Mouse (Mus musculus): Measurements from ENCODE around the gene Zfp597. TPM values are rescaled to one million over a fixed set of nuclear protein-coding genes. Genes with fewer than 3 reads are reported as not detected.

Zfp597 gene
- polyA plus RNA-seq, 1 experiment from 2014 or later = 9.5 TPM

DNA sequence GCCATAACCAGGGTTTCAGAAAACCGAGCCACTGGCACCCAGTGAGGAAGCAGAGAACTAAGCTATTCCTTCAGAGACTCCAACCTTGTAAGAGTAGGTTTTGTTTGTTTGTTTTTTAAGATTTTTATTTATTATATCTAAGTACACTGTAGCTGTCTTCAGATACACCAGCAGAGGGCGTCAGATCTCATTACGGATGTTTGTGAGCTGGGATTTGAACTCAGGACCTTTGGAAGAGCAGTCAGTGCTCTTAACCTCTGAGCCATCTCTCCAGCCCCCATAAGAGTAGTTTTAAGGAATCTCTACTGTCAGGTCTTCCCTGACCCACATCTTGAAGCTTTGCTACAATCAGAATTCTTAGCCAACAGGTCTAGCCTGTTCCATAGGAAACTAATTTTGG is 35.9 kb downstream of the Zfp597 start:
- Histone ChIP-seq H3K9ac (ENCODE audit: low read depth, low read length) (no peak overlapping the region), H3K9me3 (ENCODE audit: control insufficient read depth, low read length) (no peaks in the 10 kb centered on the region), H3K27ac (ENCODE audit: low read depth, low read length) (no peak overlapping the region), H3K4me2 (replicated peaks; ENCODE audit: low read depth, low read length) (no peak overlapping the region), H3K27me3 (ENCODE audit: control insufficient read depth, insufficient read depth, low read length) (no peaks in the 10 kb centered on the region), H3K4me3 (ENCODE audit: low read depth, low read length) (no peak overlapping the region), H3K4me1 (replicated peaks; ENCODE audit: control insufficient read depth, insufficient read depth, low read length) (no peaks in the 10 kb centered on the region), H3K36me3 (ENCODE audit: control insufficient read depth, insufficient read depth, low read length) (no peaks in the 10 kb centered on the region)
- DNase-seq (ENCODE audit: low spot score) (no peak), ATAC-seq (ENCODE audit: low FRiP score) (no peak)
- WGBS = 72% methylated on average over 3 of the region's 3 CpGs

DNA sequence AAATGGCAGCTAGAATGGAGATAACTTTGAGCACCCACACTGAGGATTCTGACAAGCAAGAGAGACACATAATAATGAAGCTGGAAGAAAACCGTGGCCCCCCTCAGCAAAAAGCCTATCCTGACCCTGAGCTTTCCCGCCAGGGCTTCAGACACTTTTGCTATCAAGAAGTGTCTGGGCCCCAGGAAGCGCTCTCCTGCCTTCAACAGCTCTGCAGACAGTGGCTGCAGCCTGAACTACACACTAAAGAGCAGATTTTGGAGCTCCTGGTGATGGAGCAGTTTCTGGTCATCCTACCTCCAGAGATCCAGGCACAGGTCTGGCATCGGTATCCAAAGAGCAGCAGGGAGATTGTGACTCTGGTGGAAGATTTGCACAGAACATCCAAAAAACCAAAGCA is 36.5 kb downstream of the Zfp597 start:
- no peaks in the 10 kb centered on the region for H3K27me3 ChIP-seq (ENCODE audit: control insufficient read depth, insufficient read depth, low read length)
- H3K4me1 ChIP-seq (replicated peaks; ENCODE audit: control insufficient read depth, insufficient read depth, low read length) = 0 out of 2 replicates have a peak, but pooled peaks cover under 1% of the 10 kb centered on the region
- H3K9ac ChIP-seq (ENCODE audit: low read depth, low read length) = peak overlapping the region; percentile 66; the same call in 1 of the 2 replicates
- H3K27ac ChIP-seq (ENCODE audit: low read depth, low read length) = no peak overlapping the region
- DNase-seq (ENCODE audit: low spot score) = no peak
- no peaks in the 10 kb centered on the region for H3K9me3 ChIP-seq (ENCODE audit: control insufficient read depth, low read length)
- ATAC-seq (ENCODE audit: low FRiP score) = no peak
- peak overlapping the region; percentile 63; the same call in 1 of the 2 replicates for H3K4me3 ChIP-seq (ENCODE audit: low read depth, low read length)
- peak overlapping the region; percentile 50; the same call in 1 of the 2 replicates for H3K4me2 ChIP-seq (replicated peaks; ENCODE audit: low read depth, low read length)
- WGBS = 71% methylated on average over 4 of the region's 4 CpGs
- no peaks in the 10 kb centered on the region for H3K36me3 ChIP-seq (ENCODE audit: control insufficient read depth, insufficient read depth, low read length)

DNA sequence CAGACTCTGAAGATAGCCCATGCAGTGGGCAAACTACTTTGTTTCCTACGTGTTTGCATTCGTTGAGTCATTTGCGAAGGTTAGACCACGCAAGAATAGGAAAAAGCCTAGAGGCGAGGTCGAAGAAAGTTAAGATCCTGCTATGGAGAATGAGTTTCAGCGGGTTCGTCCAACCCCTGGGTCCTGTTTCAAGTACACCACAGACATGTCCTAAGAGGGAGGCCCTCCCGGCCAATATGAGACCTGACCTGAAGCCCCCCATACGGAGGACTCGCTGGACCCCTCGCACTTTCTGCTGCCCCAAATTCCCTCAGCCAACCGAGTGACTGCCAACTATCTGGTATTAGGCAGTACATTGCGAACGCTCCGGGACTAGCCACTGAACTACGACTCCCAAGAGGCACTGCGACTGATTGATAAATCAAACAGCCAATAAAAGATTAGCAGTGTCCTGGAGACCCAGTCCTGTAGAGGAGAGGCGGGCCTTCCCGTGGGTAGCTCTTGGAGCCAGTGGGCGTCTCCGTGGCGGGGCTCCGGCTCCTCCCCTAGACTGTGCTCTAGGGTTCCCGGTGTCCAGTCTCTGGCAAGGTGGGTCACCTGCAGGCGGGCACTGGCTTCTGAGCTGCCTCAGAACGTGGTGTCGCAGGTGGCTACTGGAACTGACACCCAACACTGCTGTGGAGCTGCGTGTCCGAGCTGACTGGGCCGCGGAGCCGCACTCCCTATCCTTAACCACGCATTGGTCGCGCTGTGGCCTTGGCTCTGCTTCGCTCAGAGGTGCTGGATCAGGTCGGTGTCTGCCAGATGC is 37.4 kb downstream of the Zfp597 start, which contains the start of gene Zfp174:
Zfp174 (plus strand) TSS at position 558 of the 808 bp plus-strand sequence.
- H3K36me3 ChIP-seq (ENCODE audit: control insufficient read depth, insufficient read depth, low read length) = no peaks in the 10 kb centered on the region
- no peaks in the 10 kb centered on the region for H3K27me3 ChIP-seq (ENCODE audit: control insufficient read depth, insufficient read depth, low read length)
- 4% methylated on average over 38 of the region's 38 CpGs for WGBS
- no peaks in the 10 kb centered on the region for H3K9me3 ChIP-seq (ENCODE audit: control insufficient read depth, low read length)
- 0 out of 2 replicates have a peak, but pooled peaks cover 2% of the 10 kb centered on the region for H3K4me1 ChIP-seq (replicated peaks; ENCODE audit: control insufficient read depth, insufficient read depth, low read length)
- H3K27ac ChIP-seq (ENCODE audit: low read depth, low read length) = no peak within 1 kb of the TSS
- peak within 1 kb of the TSS; percentile 63 for H3K4me3 ChIP-seq (ENCODE audit: low read depth, low read length)
- peak within 1 kb of the TSS; percentile 50 for H3K4me2 ChIP-seq (replicated peaks; ENCODE audit: low read depth, low read length)
- ATAC-seq (ENCODE audit: low FRiP score) = peak; percentile 99
- DNase-seq (ENCODE audit: low spot score) = peak; percentile 95
- H3K9ac ChIP-seq (ENCODE audit: low read depth, low read length) = peak within 1 kb of the TSS; percentile 66

DNA sequence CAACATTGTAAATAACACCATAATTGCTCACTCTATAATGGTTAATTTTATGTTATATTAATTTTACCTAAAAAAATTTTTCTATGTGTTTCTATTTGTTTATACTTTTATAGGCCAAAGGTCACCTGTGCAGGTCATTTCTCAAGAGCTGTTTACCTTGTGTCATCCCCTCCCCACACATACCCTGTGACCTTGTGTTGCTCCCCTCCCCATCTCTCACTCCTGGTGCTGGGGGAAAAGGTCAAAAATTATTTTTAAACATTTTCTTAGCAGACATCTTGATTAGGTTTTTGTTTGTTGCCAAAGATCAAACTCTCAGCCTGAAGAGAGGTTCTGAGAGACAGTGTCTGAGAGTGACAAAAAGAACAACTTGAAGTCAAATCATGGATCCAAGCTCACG is 40.6 kb downstream of the Zfp597 start:
- H3K27me3 ChIP-seq (ENCODE audit: control insufficient read depth, insufficient read depth, low read length) = no peaks in the 10 kb centered on the region
- no peaks in the 10 kb centered on the region for H3K36me3 ChIP-seq (ENCODE audit: control insufficient read depth, insufficient read depth, low read length)
- no peak overlapping the region for H3K9ac ChIP-seq (ENCODE audit: low read depth, low read length)
- 68% methylated on average over 1 of the region's 1 CpGs for WGBS
- H3K27ac ChIP-seq (ENCODE audit: low read depth, low read length) = no peak overlapping the region
- no peak overlapping the region for H3K4me3 ChIP-seq (ENCODE audit: low read depth, low read length)
- DNase-seq (ENCODE audit: low spot score) = no peak
- no peaks in the 10 kb centered on the region for H3K9me3 ChIP-seq (ENCODE audit: control insufficient read depth, low read length)
- ATAC-seq (ENCODE audit: low FRiP score) = no peak
- H3K4me1 ChIP-seq (replicated peaks; ENCODE audit: control insufficient read depth, insufficient read depth, low read length) = 0 out of 2 replicates have a peak, but pooled peaks cover 2% of the 10 kb centered on the region
- no peak overlapping the region for H3K4me2 ChIP-seq (replicated peaks; ENCODE audit: low read depth, low read length)

DNA sequence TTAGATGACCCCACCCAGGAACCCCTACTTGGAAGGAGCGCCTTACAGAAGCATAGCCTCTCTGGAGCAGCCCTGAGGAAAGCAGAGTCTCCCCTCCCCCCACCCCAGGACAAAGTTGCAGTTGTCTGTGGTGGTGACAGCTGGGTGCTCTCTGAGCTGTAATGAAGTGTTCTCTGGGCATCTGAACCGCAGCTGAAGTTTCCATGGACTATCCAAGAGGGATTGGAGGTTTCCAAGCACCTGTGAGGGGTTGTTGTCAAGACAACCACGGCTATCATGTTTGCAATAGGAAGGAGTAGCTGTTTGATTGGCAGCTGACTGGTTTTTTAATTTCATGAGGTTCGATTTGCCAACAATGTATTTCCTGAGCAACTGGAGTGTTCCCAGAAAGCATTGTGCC is 41.4 kb downstream of the Zfp597 start:
- Histone ChIP-seq H3K36me3 (ENCODE audit: control insufficient read depth, insufficient read depth, low read length) (no peaks in the 10 kb centered on the region), H3K27ac (ENCODE audit: low read depth, low read length) (no peak overlapping the region), H3K4me2 (replicated peaks; ENCODE audit: low read depth, low read length) (no peak overlapping the region), H3K9me3 (ENCODE audit: control insufficient read depth, low read length) (no peaks in the 10 kb centered on the region), H3K9ac (ENCODE audit: low read depth, low read length) (no peak overlapping the region), H3K27me3 (ENCODE audit: control insufficient read depth, insufficient read depth, low read length) (no peaks in the 10 kb centered on the region), H3K4me1 (replicated peaks; ENCODE audit: control insufficient read depth, insufficient read depth, low read length) (0 out of 2 replicates have a peak, but pooled peaks cover 2% of the 10 kb centered on the region), H3K4me3 (ENCODE audit: low read depth, low read length) (no peak overlapping the region)
- DNase-seq (ENCODE audit: low spot score) = no peak
- ATAC-seq (ENCODE audit: low FRiP score) = no peak
- 40% methylated on average over 4 of the region's 4 CpGs for WGBS

DNA sequence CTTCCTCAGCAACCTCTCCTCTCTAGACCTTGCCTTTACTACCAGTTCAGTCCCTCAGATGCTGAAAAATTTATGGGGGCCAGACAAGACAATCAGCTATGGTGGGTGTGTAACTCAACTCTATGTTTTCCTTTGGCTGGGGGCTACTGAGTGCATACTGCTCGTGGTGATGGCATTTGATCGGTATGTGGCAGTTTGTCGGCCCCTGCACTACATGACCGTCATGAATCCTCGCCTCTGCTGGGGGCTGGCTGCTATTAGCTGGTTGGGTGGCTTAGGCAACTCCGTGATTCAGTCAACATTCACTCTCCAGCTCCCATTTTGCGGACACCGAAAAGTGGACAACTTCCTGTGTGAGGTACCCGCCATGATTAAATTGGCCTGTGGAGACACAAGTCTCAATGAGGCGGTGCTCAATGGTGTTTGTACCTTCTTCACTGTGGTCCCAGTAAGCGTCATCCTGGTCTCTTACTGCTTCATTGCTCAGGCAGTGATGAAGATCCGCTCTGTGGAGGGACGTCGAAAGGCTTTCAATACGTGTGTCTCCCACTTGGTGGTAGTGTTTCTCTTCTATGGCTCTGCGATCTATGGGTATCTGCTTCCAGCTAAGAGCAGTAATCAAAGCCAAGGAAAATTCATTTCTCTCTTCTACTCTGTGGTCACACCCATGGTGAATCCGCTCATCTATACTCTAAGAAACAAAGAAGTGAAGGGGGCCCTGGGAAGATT is 45.0 kb downstream of the Zfp597 start:
- H3K36me3 ChIP-seq (ENCODE audit: control insufficient read depth, insufficient read depth, low read length) = no peaks in the 10 kb centered on the region
- 59% methylated on average over 17 of the region's 17 CpGs for WGBS
- no peak overlapping the region for H3K4me2 ChIP-seq (replicated peaks; ENCODE audit: low read depth, low read length)
- no peak overlapping the region for H3K4me3 ChIP-seq (ENCODE audit: low read depth, low read length)
- H3K27ac ChIP-seq (ENCODE audit: low read depth, low read length) = no peak overlapping the region
- no peak overlapping the region for H3K9ac ChIP-seq (ENCODE audit: low read depth, low read length)
- no peaks in the 10 kb centered on the region for H3K27me3 ChIP-seq (ENCODE audit: control insufficient read depth, insufficient read depth, low read length)
- H3K4me1 ChIP-seq (replicated peaks; ENCODE audit: control insufficient read depth, insufficient read depth, low read length) = 0 out of 2 replicates have a peak, but pooled peaks cover 2% of the 10 kb centered on the region
- DNase-seq (ENCODE audit: low spot score) = no peak
- ATAC-seq (ENCODE audit: low FRiP score) = no peak
- no peaks in the 10 kb centered on the region for H3K9me3 ChIP-seq (ENCODE audit: control insufficient read depth, low read length)

DNA sequence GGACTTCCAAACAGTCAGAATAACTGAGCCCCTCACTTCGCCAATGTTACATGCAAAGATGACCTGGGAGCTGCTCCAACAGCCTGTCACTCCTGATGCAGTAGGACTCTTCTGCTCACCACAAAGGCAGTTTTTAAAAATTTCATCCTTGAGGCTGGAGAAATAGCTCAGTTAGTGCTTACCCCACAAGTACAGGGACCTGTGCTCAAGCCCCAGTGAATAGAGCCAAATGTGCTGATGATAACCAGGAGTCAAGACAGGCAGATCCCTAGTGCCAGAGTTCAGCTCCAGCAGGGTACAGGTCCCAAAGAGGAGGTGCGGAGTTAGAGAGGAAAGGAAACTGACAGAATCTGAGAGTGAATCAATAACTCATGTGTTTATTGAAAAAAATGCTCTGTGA is 48.9 kb downstream of the Zfp597 start:
- H3K4me1 ChIP-seq (replicated peaks; ENCODE audit: control insufficient read depth, insufficient read depth, low read length) = no peaks in the 10 kb centered on the region
- H3K36me3 ChIP-seq (ENCODE audit: control insufficient read depth, insufficient read depth, low read length) = no peaks in the 10 kb centered on the region
- no peaks in the 10 kb centered on the region for H3K9me3 ChIP-seq (ENCODE audit: control insufficient read depth, low read length)
- H3K27ac ChIP-seq (ENCODE audit: low read depth, low read length) = no peak overlapping the region
- no peak overlapping the region for H3K4me2 ChIP-seq (replicated peaks; ENCODE audit: low read depth, low read length)
- H3K27me3 ChIP-seq (ENCODE audit: control insufficient read depth, insufficient read depth, low read length) = no peaks in the 10 kb centered on the region
- no peak overlapping the region for H3K4me3 ChIP-seq (ENCODE audit: low read depth, low read length)
- 92% methylated on average over 2 of the region's 2 CpGs for WGBS
- DNase-seq (ENCODE audit: low spot score) = no peak
- ATAC-seq (ENCODE audit: low FRiP score) = no peak
- H3K9ac ChIP-seq (ENCODE audit: low read depth, low read length) = no peak overlapping the region

DNA sequence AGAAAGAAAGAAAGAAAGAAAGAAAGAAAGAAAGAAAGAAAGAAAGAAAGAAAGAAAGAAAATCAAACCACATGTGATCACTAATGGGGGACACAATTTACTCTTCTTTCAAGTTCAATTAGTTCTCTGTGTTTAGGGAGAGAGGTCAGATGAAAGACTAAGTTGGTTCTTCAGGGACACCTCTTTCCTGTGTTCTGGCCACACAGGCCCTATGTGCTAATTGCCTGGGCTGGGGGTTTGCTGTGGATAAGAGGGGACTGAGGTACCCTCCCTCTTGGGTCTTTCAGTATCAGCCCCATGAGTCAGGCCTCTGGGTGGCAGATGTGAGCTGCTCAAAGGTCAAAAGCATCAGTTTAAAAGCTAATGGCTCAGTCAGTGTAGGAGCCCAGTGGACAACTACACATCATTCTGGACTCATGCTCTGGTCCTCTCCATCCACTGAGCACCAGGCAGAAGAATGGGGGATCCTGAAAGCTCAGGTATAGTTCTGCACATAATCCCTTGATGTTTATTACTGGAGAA is 53.7 kb downstream of the Zfp597 start, which contains the start of gene Olfr15:
Olfr15 (plus strand) TSS at position 291 of the 522 bp plus-strand sequence.
- Histone ChIP-seq H3K27ac (ENCODE audit: low read depth, low read length) (no peak within 1 kb of the TSS), H3K9ac (ENCODE audit: low read depth, low read length) (no peak within 1 kb of the TSS), H3K36me3 (ENCODE audit: control insufficient read depth, insufficient read depth, low read length) (no peaks in the 10 kb centered on the region), H3K4me3 (ENCODE audit: low read depth, low read length) (no peak within 1 kb of the TSS), H3K4me2 (replicated peaks; ENCODE audit: low read depth, low read length) (no peak within 1 kb of the TSS), H3K9me3 (ENCODE audit: control insufficient read depth, low read length) (no peaks in the 10 kb centered on the region), H3K27me3 (ENCODE audit: control insufficient read depth, insufficient read depth, low read length) (no peaks in the 10 kb centered on the region), H3K4me1 (replicated peaks; ENCODE audit: control insufficient read depth, insufficient read depth, low read length) (no peaks in the 10 kb centered on the region)
- no peak for ATAC-seq (ENCODE audit: low FRiP score)
- no peak for DNase-seq (ENCODE audit: low spot score)

Measured in hindbrain, embryonic 11.5 days (tissue).